Mouse (Mus musculus) left cerebral cortex, adult 9 months (tissue): ENCODE results near the gene Kpna1.
A peak's percentile ranks its signal among the peaks of the same experiment; 100 is the strongest.

Source experiments
- DNase-seq, 2 experiments: peaks; one replicate each; pipeline ENCODE4 v3.0.0; 2022; ENCODE audit warnings: low spot score in 2 of 2

Gene Kpna1

DNA sequence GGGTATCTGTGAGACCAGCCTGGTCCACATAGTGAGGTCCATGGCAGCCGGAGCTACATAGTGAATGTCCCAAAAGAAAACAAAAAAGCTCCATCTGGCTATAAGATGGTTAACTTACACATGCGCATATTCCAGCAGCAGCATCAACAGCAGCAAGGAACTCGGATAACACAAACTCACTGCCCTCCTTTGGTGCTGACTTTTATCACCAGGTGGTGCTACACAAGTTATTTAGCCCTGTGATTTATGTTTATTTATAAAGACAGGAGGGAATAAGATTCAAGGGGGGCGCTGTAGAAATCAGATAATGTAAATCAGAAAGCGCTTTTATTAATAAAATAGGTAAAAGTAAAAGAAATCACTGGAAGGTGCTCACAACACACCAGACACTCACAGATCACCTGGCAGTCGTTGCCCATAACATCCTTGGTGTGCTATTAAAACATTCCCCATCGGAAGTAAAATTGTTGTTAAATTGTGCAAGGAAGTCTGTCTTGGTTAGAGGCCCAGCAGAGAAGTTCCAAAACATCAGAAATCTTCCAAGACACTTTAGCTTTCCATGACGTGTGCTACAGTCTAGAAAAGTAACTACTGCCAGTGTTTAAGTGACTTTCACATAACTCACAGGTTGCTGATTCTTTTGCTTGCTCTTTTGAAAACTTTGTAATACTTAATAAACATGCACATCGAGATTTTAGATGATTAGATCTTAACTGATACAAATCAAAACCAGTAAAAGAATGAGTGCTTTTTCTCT is 91.4 kb downstream of the Kpna1 start:
- no peak for DNase-seq

DNA sequence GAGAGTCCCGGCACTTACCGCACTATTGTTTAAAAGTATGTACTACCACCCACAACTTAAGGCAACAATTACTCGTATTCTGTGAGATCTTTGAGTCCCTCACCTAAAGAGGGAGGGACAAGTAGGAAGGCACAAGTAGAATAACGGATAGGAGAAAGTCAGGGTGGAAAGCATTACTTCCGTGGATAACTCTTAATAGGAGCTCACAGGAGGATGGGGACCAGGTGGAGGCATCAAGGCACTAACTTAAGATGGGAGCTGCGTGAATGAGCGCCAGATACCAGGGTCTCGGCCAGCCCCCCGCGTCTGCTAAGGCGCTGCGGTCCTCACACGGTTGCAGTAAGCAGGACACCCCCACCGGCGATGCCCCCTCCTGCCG is 92.5 kb downstream of the Kpna1 start:
- no peak for DNase-seq

DNA sequence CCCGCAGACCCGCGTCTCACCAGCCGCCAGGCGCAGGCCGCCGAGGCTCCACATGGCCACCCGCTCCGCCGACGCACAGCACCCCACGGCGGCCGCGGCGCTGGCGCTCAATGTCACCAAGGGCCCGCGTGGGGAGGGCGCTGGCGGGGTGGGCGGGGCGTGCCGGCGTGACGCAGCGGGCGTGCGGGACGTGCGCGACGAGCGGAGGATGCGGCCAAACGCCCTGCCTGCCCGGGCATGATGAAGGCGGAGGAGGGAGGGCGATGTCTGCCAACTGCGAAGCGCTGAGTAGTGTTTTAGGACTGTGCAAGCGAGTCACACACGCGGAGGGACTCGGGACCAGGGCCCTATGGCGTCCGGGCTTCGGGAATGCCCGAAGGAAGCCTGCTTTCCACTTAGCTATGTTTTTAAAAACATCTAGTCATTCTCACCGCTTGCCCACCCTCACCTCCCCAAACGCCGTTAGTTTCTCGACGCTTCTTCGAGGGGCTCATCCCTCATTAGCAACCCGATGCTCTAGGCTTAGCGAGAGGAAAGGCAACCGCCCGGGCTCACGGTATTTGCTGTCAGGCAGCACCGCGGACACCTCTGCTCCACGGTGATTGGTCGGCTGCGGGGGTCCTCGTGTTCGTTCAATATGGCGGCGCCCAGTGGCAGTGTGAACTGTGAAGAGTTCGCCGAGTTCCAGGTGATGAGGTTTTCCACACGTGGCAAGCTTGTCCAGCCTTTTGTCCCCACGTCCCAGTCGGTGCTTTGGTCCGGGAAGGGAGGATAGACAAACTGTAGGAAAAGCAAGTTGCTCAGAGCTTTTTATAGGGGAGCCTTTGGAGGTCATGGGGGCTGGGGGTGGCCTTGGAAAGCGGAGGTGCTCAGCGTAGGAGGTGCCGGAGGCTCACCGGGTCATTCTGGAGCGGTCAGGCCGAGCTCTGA is 93.2 kb downstream of the Kpna1 start, which contains the start of the genes Fam162a and Ccdc58:
Gene Fam162a (minus strand): TSS at position 145 of the 930 bp plus-strand sequence.
Gene Ccdc58 (plus strand): TSS at position 236 of the 930 bp plus-strand sequence.
- peak; percentile 78 to 93 for DNase-seq

DNA sequence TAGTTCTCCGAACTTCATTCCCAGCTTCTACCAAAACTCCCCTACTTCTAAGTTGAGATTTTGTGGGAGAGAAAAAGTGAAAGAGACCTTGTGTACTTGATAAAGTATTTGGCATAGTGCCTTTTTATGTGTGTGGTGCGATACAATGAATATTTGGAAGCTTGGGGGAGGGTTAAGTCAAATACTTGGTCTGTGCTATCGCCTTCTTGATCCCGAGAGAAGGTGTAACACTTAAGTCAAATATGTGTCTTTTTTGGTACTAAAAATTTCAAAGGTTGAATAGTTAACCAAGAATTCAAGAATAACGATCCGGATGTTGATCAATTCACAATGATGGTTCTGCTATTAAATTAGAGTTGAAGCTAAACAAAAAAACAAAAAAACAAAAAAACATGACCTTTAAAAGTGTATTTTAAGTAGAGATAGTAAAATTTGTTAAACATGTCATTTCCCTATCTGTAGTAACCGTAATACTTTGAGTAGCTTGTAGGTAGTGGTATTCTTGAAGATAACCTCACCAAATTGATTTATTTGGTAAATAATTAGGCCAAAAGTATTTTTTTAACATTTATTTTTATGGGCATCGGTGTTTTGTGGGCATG is 94.0 kb downstream of the Kpna1 start:
- no peak for DNase-seq

DNA sequence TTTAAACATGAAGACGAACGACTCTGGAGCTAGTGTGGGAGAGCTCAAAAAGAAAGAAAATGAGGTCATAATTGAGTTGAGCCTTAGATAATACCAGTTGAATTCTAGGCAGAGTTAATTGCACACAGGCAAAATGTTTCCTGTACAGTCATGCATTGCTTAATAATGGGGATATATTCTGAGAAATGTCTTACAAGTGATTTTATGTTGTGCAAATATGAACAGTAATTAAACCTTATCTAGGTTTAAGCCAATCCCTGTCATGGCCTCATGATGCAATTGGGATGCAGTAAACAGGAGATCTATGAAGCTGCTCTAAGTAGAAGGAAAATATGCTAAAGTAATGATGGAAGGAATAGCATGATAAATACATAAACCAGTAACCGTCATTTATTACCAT is 96.2 kb downstream of the Kpna1 start:
- no peak for DNase-seq

DNA sequence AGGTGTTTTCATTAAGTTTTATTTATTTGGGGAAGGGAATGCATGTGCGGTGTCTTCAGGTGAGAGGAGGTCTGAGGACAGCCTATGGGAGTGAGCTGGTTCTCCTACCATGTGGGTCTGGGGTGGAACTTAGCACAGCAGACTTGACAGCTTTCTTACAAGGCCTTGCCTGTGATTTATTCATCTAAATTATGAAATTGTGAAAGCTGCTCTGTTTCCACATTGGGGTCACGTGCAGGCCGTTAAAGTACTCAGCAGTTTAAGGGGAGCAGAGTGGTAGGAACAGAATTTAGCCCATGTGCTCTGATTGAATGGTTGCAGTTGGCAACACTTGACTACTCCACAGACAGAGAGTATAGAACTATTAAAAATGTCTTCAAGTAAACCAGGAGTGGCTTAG is 101.4 kb downstream of the Kpna1 start:
- DNase-seq: no peak
